Mouse (Mus musculus): ENCODE data around the gene Cbr4. TPM values are rescaled to one million over a fixed set of nuclear protein-coding genes. Genes with fewer than 3 reads are reported as not detected.

The Cbr4 gene
- polyA plus RNA-seq, 1 experiment, result 14.8 TPM

GRCm38 (mm10) chr8:61516745-61517501, 29.4 kb downstream of the Cbr4 start:
- no peak overlapping the region for H3ac ChIP-seq (ENCODE audit: control insufficient read depth, insufficient read length)
- no peaks in the 10 kb centered on the region for H3K27me3 ChIP-seq (ENCODE audit: control insufficient read depth, insufficient read depth, insufficient read length)
- H3K4me2 ChIP-seq (ENCODE audit: low read depth), result no peak overlapping the region
- no peaks in the 10 kb centered on the region for H3K79me2 ChIP-seq (ENCODE audit: control insufficient read depth, insufficient read depth)
- no peak overlapping the region for H3K4me3 ChIP-seq
- TF ChIP-seq TCF12 (IDR thresholded peaks at IDR 0.05; ENCODE audit: insufficient read depth, poor library complexity, severe bottlenecking) (no peak), MYOG (IDR thresholded peaks at IDR 0.05; ENCODE audit: control insufficient read depth in 1 of 3, insufficient read depth in 1 of 3, insufficient read length in 2 of 3, low read depth in 2 of 3) (no peak)
- peaks cover 57% of the 10 kb centered on the region for H3K36me3 ChIP-seq (ENCODE audit: control insufficient read depth, insufficient read depth)

GRCm38 (mm10) chr8:61517502-61518185, 30.1 kb downstream of the Cbr4 start:
- no peak overlapping the region for H3K4me2 ChIP-seq (ENCODE audit: low read depth)
- no peaks in the 10 kb centered on the region for H3K79me2 ChIP-seq (ENCODE audit: control insufficient read depth, insufficient read depth)
- H3ac ChIP-seq (ENCODE audit: control insufficient read depth, insufficient read length), result no peak overlapping the region
- H3K4me3 ChIP-seq, result no peak overlapping the region
- TF ChIP-seq CEBPB (IDR thresholded peaks at IDR 0.05; ENCODE audit: insufficient read depth, poor library complexity, severe bottlenecking) (no peak), E2F4 (IDR thresholded peaks at IDR 0.05; ENCODE audit: insufficient read depth) (no peak), USF1 (IDR thresholded peaks at IDR 0.05; ENCODE audit: low read depth) (no peak), SRF (IDR thresholded peaks at IDR 0.05; ENCODE audit: control insufficient read depth, insufficient read length, low read depth) (no peak), MYOG (IDR thresholded peaks at IDR 0.05; ENCODE audit: control insufficient read depth in 1 of 3, insufficient read depth in 1 of 3, insufficient read length in 2 of 3, low read depth in 2 of 3) (no peak), MAX (IDR thresholded peaks at IDR 0.05; ENCODE audit: low read depth) (no peak), MYOD1 (IDR thresholded peaks at IDR 0.05; ENCODE audit: control insufficient read depth in 1 of 3, insufficient read length in 2 of 3, low read depth in 2 of 3) (no peak), POLR2A (IDR thresholded peaks at IDR 0.05; ENCODE audit: insufficient read length, low read depth) (no peak), TCF3 (IDR thresholded peaks at IDR 0.05; ENCODE audit: insufficient read length, low read depth) (no peak), POLR2AphosphoS2 (IDR thresholded peaks at IDR 0.05; ENCODE audit: insufficient read length, low read depth) (no peak), TCF12 (IDR thresholded peaks at IDR 0.05; ENCODE audit: insufficient read depth, poor library complexity, severe bottlenecking) (no peak), REST (IDR thresholded peaks at IDR 0.05; ENCODE audit: insufficient read depth, insufficient read length) (no peak)
- H3K27me3 ChIP-seq (ENCODE audit: control insufficient read depth, insufficient read depth, insufficient read length), result no peaks in the 10 kb centered on the region
- peaks cover 57% of the 10 kb centered on the region for H3K36me3 ChIP-seq (ENCODE audit: control insufficient read depth, insufficient read depth)

DNA sequence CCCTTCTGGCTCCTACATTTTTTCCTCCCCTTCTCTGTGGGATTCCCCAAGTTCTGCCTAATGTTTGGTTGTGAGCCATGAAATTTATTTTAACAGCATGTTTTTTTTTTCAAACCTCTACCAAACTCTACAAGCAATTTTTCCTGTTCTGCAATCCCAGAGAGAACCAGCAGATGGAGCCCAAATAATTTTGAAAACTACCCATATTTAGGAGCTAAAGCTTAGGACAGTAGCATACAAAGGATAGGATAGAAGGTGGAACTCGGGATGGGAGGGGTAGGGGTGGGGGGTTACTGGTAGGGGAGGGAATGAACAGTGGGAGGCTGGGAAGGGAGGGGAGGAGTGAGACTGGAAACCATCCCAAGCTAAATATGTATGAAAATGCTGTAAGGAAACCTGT, 34.6 kb downstream of the Cbr4 start:
- H3K27me3 ChIP-seq (ENCODE audit: control insufficient read depth, insufficient read depth, insufficient read length), result no peaks in the 10 kb centered on the region
- H3ac ChIP-seq (ENCODE audit: control insufficient read depth, insufficient read length), result no peak overlapping the region
- H3K4me3 ChIP-seq, result no peak overlapping the region
- no peaks in the 10 kb centered on the region for H3K79me2 ChIP-seq (ENCODE audit: control insufficient read depth, insufficient read depth)
- no peak for TF ChIP-seq MAX (IDR thresholded peaks at IDR 0.05; ENCODE audit: low read depth)
- no peak for TF ChIP-seq E2F4 (IDR thresholded peaks at IDR 0.05; ENCODE audit: insufficient read depth)
- no peak for TF ChIP-seq POLR2AphosphoS2 (IDR thresholded peaks at IDR 0.05; ENCODE audit: insufficient read length, low read depth)
- TF ChIP-seq REST (IDR thresholded peaks at IDR 0.05; ENCODE audit: insufficient read depth, insufficient read length), result no peak
- TF ChIP-seq SRF (IDR thresholded peaks at IDR 0.05; ENCODE audit: control insufficient read depth, insufficient read length, low read depth), result no peak
- no peak for TF ChIP-seq TCF3 (IDR thresholded peaks at IDR 0.05; ENCODE audit: insufficient read length, low read depth)
- TF ChIP-seq CEBPB (IDR thresholded peaks at IDR 0.05; ENCODE audit: insufficient read depth, poor library complexity, severe bottlenecking), result no peak
- no peak for TF ChIP-seq MYOG (IDR thresholded peaks at IDR 0.05; ENCODE audit: control insufficient read depth in 1 of 3, insufficient read depth in 1 of 3, insufficient read length in 2 of 3, low read depth in 2 of 3)
- TF ChIP-seq POLR2A (IDR thresholded peaks at IDR 0.05; ENCODE audit: insufficient read length, low read depth), result no peak
- TF ChIP-seq MYOD1 (IDR thresholded peaks at IDR 0.05; ENCODE audit: control insufficient read depth in 1 of 3, insufficient read length in 2 of 3, low read depth in 2 of 3), result no peak
- no peak for TF ChIP-seq USF1 (IDR thresholded peaks at IDR 0.05; ENCODE audit: low read depth)
- TF ChIP-seq TCF12 (IDR thresholded peaks at IDR 0.05; ENCODE audit: insufficient read depth, poor library complexity, severe bottlenecking), result no peak
- no peak overlapping the region for H3K4me2 ChIP-seq (ENCODE audit: low read depth)
- peaks cover 58% of the 10 kb centered on the region for H3K36me3 ChIP-seq (ENCODE audit: control insufficient read depth, insufficient read depth)

DNA sequence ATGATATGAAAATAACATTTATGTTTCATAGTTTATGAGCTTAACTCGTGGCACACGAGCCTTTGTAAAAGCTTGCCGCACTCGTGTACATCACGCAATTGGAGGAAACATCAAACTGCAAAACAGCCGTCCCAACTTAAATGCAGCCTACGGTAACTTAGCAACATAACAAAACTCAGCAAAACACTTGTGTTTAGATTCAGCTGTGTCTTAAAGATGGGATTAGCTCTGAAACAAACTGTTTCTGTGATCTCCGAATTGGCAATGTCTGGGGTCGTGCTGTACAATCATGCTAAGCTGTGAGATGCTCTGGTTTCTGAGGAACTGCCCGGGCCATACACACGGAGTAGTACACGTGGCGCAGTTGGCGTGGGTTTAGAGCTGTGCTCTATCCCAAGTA, 39.5 kb downstream of the Cbr4 start:
- Histone ChIP-seq H3ac (ENCODE audit: control insufficient read depth, insufficient read length) (no peak overlapping the region), H3K27me3 (ENCODE audit: control insufficient read depth, insufficient read depth, insufficient read length) (no peaks in the 10 kb centered on the region), H3K4me2 (ENCODE audit: low read depth) (no peak overlapping the region), H3K79me2 (ENCODE audit: control insufficient read depth, insufficient read depth) (no peaks in the 10 kb centered on the region), H3K36me3 (ENCODE audit: control insufficient read depth, insufficient read depth) (peaks cover 75% of the 10 kb centered on the region), H3K4me3 (no peak overlapping the region)
- TF ChIP-seq MYOD1 (IDR thresholded peaks at IDR 0.05; ENCODE audit: control insufficient read depth in 1 of 3, insufficient read length in 2 of 3, low read depth in 2 of 3) (no peak), TCF12 (IDR thresholded peaks at IDR 0.05; ENCODE audit: insufficient read depth, poor library complexity, severe bottlenecking) (no peak), POLR2A (IDR thresholded peaks at IDR 0.05; ENCODE audit: insufficient read length, low read depth) (no peak), REST (IDR thresholded peaks at IDR 0.05; ENCODE audit: insufficient read depth, insufficient read length) (no peak), SRF (IDR thresholded peaks at IDR 0.05; ENCODE audit: control insufficient read depth, insufficient read length, low read depth) (no peak), MAX (IDR thresholded peaks at IDR 0.05; ENCODE audit: low read depth) (no peak), TCF3 (IDR thresholded peaks at IDR 0.05; ENCODE audit: insufficient read length, low read depth) (no peak), POLR2AphosphoS2 (IDR thresholded peaks at IDR 0.05; ENCODE audit: insufficient read length, low read depth) (no peak), CEBPB (IDR thresholded peaks at IDR 0.05; ENCODE audit: insufficient read depth, poor library complexity, severe bottlenecking) (no peak), USF1 (IDR thresholded peaks at IDR 0.05; ENCODE audit: low read depth) (no peak), E2F4 (IDR thresholded peaks at IDR 0.05; ENCODE audit: insufficient read depth) (no peak), MYOG (IDR thresholded peaks at IDR 0.05; ENCODE audit: control insufficient read depth in 1 of 3, insufficient read depth in 1 of 3, insufficient read length in 2 of 3, low read depth in 2 of 3) (no peak)
